Mouse (Mus musculus) C2C12 (cell line): ENCODE data around the gene Erg28. TPM values are rescaled to one million over a fixed set of nuclear protein-coding genes. Genes with fewer than 3 reads are reported as not detected.

Source experiments
- H3K27me3 ChIP-seq: one replicate; pipeline ENCODE4 v1.6.1; 2011; ENCODE audit not compliant: control insufficient read depth, insufficient read depth, insufficient read length
- H3K36me3 ChIP-seq: one replicate; pipeline ENCODE4 v1.6.1; 2011; ENCODE audit not compliant: control insufficient read depth, insufficient read depth
- H3K4me3 ChIP-seq: one replicate; pipeline ENCODE4 v1.5.1; 2011; ENCODE audit warnings: mild to moderate bottlenecking, control low read depth; ENCODE audit not compliant: poor library complexity, insufficient read depth, severe bottlenecking
- H3K79me2 ChIP-seq: one replicate; pipeline ENCODE4 v1.6.1; 2011; ENCODE audit not compliant: control insufficient read depth, insufficient read depth
- H3K79me3 ChIP-seq: one replicate; pipeline ENCODE4 v1.6.1; 2011; ENCODE audit warnings: low read depth, control low read depth
- H3ac ChIP-seq: one replicate; pipeline ENCODE3; 2011; ENCODE audit warnings: low read depth; ENCODE audit not compliant: control insufficient read depth, insufficient read length
- CEBPB ChIP-seq: IDR thresholded peaks from one replicate; pipeline ENCODE4 v1.6.1; 2011; ENCODE audit warnings: low read depth, mild to moderate bottlenecking, control low read depth, moderate library complexity
- CTCF ChIP-seq: IDR thresholded peaks from one replicate; pipeline ENCODE4 v1.5.1; 2011; ENCODE audit not compliant: control insufficient read depth, insufficient read depth, insufficient read length
- FOSL1 ChIP-seq: IDR thresholded peaks from one replicate; pipeline ENCODE4 v1.8.0; 2011; ENCODE audit warnings: mild to moderate bottlenecking, low read length; ENCODE audit not compliant: poor library complexity, insufficient read depth, severe bottlenecking
- MAX ChIP-seq: IDR thresholded peaks from one replicate; pipeline ENCODE4 v1.6.1; 2011; ENCODE audit warnings: mild to moderate bottlenecking, control low read depth
- MYOD1 ChIP-seq: IDR thresholded peaks from one replicate; pipeline ENCODE4 v1.6.1; 2011; ENCODE audit warnings: low read depth; ENCODE audit not compliant: control insufficient read depth, insufficient read length
- MYOG ChIP-seq: IDR thresholded peaks from one replicate; pipeline ENCODE4 v1.6.1; 2011; ENCODE audit not compliant: control insufficient read depth, insufficient read length; ENCODE audit errors: extremely low read depth
- USF1 ChIP-seq: IDR thresholded peaks from one replicate; pipeline ENCODE4 v1.6.1; 2011; ENCODE audit warnings: low read depth, mild to moderate bottlenecking, control low read depth, moderate library complexity
- polyA plus RNA-seq: library from polyadenylated mRNA; unstranded; fragments of >200 nt; fragmentation: generic; extraction: Trizol; gene quantifications from one replicate; pipeline ENCODE4 v1.2.1, GENCODE M21; 2012; ENCODE audit warnings: missing spikeins

Gene Erg28
- polyA plus RNA-seq, 1 experiment, result 51.4 TPM

DNA sequence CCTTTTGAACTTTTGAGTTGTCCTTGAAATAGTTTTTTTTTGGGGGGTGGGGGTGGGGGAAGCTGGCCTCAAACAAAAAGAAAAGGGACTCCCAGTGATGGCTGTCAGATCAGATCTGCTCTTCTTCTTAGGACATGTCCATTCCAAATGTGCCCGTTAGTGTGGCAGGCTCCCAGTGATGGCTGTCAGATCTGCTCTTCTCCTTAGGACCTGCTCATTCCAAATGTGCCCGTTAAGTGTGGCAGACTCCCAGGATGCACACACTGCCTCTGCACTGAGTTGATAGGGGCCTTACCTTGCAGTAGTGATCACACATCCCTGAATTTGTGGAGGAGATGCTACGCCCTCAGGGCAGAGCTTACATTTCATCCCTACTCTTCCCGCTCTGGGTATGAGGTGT, 32.2 kb downstream of the Erg28 start:
- no peaks in the 10 kb centered on the region for H3K36me3 ChIP-seq
- TF ChIP-seq CTCF, result no peak
- TF ChIP-seq MAX, result no peak
- no peak for TF ChIP-seq MYOG
- H3K4me3 ChIP-seq, result no peak overlapping the region
- H3ac ChIP-seq, result no peak overlapping the region
- H3K79me3 ChIP-seq, result no peaks in the 10 kb centered on the region
- no peaks in the 10 kb centered on the region for H3K27me3 ChIP-seq
- H3K79me2 ChIP-seq, result no peaks in the 10 kb centered on the region

DNA sequence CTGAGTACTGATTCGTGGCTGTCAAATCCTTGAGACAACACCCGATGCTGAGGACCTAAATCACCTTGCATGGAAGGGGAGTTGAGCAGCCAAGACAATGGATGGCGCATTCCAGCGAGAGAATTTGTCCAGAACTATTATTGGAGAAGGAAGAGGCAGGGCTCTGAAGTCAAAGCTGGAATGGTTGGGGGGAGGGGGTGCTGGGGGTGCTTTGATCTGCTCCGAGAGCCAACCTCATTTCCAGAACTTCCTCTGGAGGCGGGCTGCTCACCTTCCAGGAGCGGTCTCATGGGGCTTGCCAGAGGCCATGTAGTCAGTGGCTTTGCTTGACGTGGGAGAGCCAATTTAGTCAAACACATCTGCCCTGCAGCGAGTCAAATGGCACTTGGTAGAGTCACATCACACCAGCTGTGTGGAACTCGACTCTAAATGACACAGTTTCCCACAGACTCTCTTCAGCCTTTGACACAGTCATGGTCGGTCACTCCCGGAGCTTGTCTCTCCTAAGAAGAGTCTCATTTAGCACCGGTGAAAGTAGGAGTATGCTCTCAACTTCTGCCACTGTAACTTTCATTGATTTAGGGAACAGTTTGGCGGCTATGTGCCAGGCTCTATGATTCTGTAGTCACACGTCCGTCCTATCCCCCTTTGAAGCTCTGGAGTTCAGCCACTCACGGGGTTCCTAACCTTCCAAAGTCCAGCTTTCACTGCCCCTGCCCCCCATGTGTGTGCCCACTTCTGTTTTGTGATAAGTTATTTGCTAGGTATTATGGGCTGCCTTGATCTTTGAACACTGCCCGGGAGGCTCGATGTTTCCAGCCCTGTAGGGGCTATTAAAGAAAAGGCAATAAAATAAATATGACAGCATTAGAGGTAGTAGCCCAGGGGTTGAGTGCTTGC, 39.2 kb downstream of the Erg28 start:
- TF ChIP-seq MAX, result no peak
- no peak for TF ChIP-seq FOSL1
- TF ChIP-seq MYOG, result no peak
- TF ChIP-seq CTCF, result no peak
- TF ChIP-seq CEBPB, result no peak
- no peak for TF ChIP-seq MYOD1
- TF ChIP-seq USF1, result no peak
- no peaks in the 10 kb centered on the region for H3K27me3 ChIP-seq
- H3K36me3 ChIP-seq, result no peaks in the 10 kb centered on the region
- H3K4me3 ChIP-seq, result no peak overlapping the region
- no peak overlapping the region for H3ac ChIP-seq
- no peaks in the 10 kb centered on the region for H3K79me2 ChIP-seq
- no peaks in the 10 kb centered on the region for H3K79me3 ChIP-seq

DNA sequence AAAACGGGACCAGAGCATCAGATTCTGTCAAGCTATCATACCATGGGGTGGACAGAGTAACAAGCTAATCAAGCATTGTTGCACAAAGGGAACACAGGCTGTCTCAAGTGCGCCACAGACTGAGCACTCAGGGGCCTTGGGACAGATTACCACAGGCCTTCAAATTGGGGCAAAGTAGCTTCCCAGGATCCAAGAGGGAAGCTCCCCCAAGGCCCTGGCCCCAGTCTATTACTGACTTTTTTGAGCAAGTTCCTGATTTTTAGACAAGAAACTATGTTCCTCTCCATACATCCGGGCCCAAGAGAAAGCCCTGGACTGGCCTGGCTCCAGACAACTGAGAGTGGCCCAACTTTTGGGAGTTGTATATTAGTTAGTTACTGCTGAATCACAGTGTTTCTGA, 42.7 kb downstream of the Erg28 start:
- TF ChIP-seq MYOG, result no peak
- TF ChIP-seq MYOD1, result no peak
- no peak for TF ChIP-seq CEBPB
- no peak for TF ChIP-seq USF1
- no peak for TF ChIP-seq CTCF
- TF ChIP-seq FOSL1, result no peak
- TF ChIP-seq MAX, result no peak
- H3K36me3 ChIP-seq, result no peaks in the 10 kb centered on the region
- H3K79me3 ChIP-seq, result no peaks in the 10 kb centered on the region
- no peaks in the 10 kb centered on the region for H3K79me2 ChIP-seq
- no peaks in the 10 kb centered on the region for H3K27me3 ChIP-seq
- no peak overlapping the region for H3K4me3 ChIP-seq
- no peak overlapping the region for H3ac ChIP-seq

DNA sequence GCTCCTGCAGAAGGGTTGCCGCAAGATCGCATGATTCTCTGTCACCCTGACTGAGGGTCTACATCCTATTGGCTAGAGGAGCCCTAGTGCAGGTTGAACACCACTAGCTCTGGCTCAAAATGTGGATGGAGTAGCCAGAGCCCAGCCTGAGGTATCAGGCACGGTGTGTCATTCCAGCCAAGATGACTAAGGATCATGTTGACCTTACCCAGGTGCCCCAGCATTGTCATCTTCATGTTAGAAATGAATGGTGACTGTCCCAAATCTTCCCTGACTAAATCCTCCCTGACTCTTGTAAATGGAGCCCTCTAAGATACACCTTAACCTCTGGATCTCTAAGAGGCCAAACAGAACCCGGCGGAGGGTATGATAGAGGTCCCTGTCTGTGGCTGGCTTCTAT, 44.6 kb downstream of the Erg28 start:
- TF ChIP-seq CEBPB, result no peak
- no peak for TF ChIP-seq MYOD1
- TF ChIP-seq FOSL1, result no peak
- Histone ChIP-seq H3ac (no peak overlapping the region), H3K4me3 (no peak overlapping the region), H3K79me2 (no peaks in the 10 kb centered on the region), H3K79me3 (no peaks in the 10 kb centered on the region), H3K36me3 (no peaks in the 10 kb centered on the region), H3K27me3 (no peaks in the 10 kb centered on the region)

DNA sequence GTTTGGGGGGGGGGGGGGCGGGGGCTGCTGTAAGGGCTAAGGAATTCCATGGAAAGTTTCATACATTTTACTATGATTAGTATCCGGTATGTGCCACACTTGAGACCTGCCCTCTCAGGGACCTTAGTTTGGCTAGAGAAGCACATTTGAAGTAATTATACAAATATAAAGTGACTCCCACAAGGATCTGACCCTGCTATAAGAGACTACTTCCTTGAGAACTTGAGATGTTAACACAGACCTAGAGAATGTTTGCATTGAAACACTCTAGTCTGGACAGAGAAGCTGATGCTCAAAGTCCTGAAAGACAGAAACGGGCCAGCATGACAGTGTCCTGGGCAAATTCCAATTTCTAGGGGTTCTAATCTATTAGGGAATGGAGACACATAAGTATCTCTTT, 45.4 kb downstream of the Erg28 start:
- no peak for TF ChIP-seq MAX
- no peak for TF ChIP-seq FOSL1
- TF ChIP-seq CEBPB, result no peak
- TF ChIP-seq USF1, result no peak
- no peak for TF ChIP-seq MYOD1
- TF ChIP-seq CTCF, result no peak
- no peak for TF ChIP-seq MYOG
- Histone ChIP-seq H3K79me2 (no peaks in the 10 kb centered on the region), H3K36me3 (no peaks in the 10 kb centered on the region), H3K79me3 (no peaks in the 10 kb centered on the region), H3K27me3 (no peaks in the 10 kb centered on the region), H3K4me3 (no peak overlapping the region), H3ac (no peak overlapping the region)

DNA sequence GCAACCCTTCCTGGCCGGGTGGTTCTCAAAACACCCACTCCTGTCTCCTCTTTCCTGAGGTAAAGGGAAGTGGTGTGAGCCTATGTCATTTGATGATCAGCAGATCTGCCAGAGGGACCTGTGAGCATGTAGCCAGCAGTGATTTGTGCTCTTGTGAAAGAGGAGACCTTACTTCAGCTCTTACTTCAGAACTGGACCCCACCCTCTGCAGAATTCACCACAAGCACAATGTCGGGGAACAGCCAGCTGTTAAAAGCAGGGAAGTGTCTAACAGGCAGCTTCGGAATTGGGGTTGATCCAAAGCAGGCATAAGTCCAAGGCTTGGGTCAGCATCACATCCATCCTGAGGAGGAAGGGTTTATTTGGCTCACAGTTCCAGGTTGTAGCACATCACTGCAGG, 53.0 kb downstream of the Erg28 start:
- Histone ChIP-seq H3ac (no peak overlapping the region), H3K36me3 (no peaks in the 10 kb centered on the region), H3K79me2 (no peaks in the 10 kb centered on the region), H3K79me3 (no peaks in the 10 kb centered on the region), H3K4me3 (no peak overlapping the region), H3K27me3 (peaks cover 18% of the 10 kb centered on the region)
- no peak for TF ChIP-seq CEBPB
- TF ChIP-seq MYOG, result no peak
- TF ChIP-seq CTCF, result no peak
- TF ChIP-seq MYOD1, result no peak
- TF ChIP-seq FOSL1, result no peak
- TF ChIP-seq MAX, result no peak
- no peak for TF ChIP-seq USF1
